9 mouse cellular contexts compared by ENCODE assay signal in genomic region chr2:25396597-25396983, GRCm38 (mm10). TPM values are rescaled to one million over a fixed set of nuclear protein-coding genes. Genes with fewer than 3 reads are reported as not detected.
DNase-seq lines count a peak whose midpoint lies in the region; ATAC-seq lines count a peak whose summit lies in the region.
"Had no signal": no experiment of that assay in that cellular context is flagged by ENCODE, and none has a peak within 500 bp of the region (broad histone marks: within the 10 kb centered on the region; RNA-seq: fewer than 3 reads in every experiment).

No protein-coding gene starts in this region.

- no peaks in the 10 kb centered on the region for H3K9me3 ChIP-seq in kidney, embryonic 14.5 days (ENCODE audit: control insufficient read depth, low read length)
- H3K9me3 ChIP-seq in liver, embryonic 12.5 days (replicated peaks), result no peaks in the 10 kb centered on the region

- peak overlapping the region; percentile 45; the same call in 1 of the 2 replicates for H3K4me3 ChIP-seq in kidney, embryonic 14.5 days (ENCODE audit: low read length)
- H3K4me3 ChIP-seq in brown adipose tissue, adult 24 weeks (ENCODE audit: insufficient read depth, low read depth, low read length), result peak overlapping the region; percentile 65
- H3K4me3 ChIP-seq in liver, embryonic 12.5 days, result peak overlapping the region; percentile 48; the same call in 1 of the 2 replicates

- no peak overlapping the region for H3K27ac ChIP-seq in kidney, embryonic 14.5 days (ENCODE audit: low read depth, low read length)
- 0 out of 2 replicates have a peak overlapping the region, but pooled peaks have one; percentile 13 for H3K27ac ChIP-seq in brown adipose tissue, adult 24 weeks (replicated peaks; ENCODE audit: low read depth, low read length)
- H3K27ac ChIP-seq in liver, embryonic 12.5 days, result no peak overlapping the region

- peaks cover 62% of the 10 kb centered on the region for H3K27me3 ChIP-seq in kidney, embryonic 14.5 days (ENCODE audit: control insufficient read depth, insufficient read depth, low read length)
- peaks cover 99% of the 10 kb centered on the region for H3K27me3 ChIP-seq in liver, embryonic 12.5 days (replicated peaks)

- no peak for ATAC-seq in kidney, embryonic 14.5 days (ENCODE audit: low FRiP score, low TSS enrichment)
- no peak for ATAC-seq in liver, embryonic 12.5 days
- ATAC-seq in erythroid progenitor cell, adult 5-6 weeks (replicated peaks; ENCODE audit: low FRiP score, poor library complexity, severe bottlenecking), result no peak

- no peak overlapping the region for H3K9ac ChIP-seq in kidney, embryonic 14.5 days (ENCODE audit: low read depth, low read length)
- H3K9ac ChIP-seq in liver, embryonic 12.5 days, result no peak overlapping the region

- peak overlapping the region; percentile 71 for H3K4me2 ChIP-seq in kidney, embryonic 14.5 days (replicated peaks; ENCODE audit: low read depth, low read length)
- peak overlapping the region; percentile 70 for H3K4me2 ChIP-seq in liver, embryonic 12.5 days

- H3K4me1 ChIP-seq in kidney, embryonic 14.5 days (ENCODE audit: control insufficient read depth, insufficient read depth, low read length), result peaks cover 17% of the 10 kb centered on the region; the same call in 1 of the 2 replicates
- peaks cover 4% of the 10 kb centered on the region; the same call in 1 of the 2 replicates for H3K4me1 ChIP-seq in brown adipose tissue, adult 24 weeks (ENCODE audit: control insufficient read depth, insufficient read depth, insufficient read length, low read length)
- peaks cover 17% of the 10 kb centered on the region for H3K4me1 ChIP-seq in liver, embryonic 12.5 days

- DNase-seq in kidney, adult 8-10 months, result no peak
- peak; percentile 47 for DNase-seq in gastrocnemius, postnatal 25 days
- DNase-seq in B cell, adult 2 months, result no peak
- no peak for DNase-seq in frontal cortex, postnatal 10 days (ENCODE audit: low spot score in 2 of 2)

- H3K36me3 ChIP-seq in kidney, embryonic 14.5 days (ENCODE audit: control insufficient read depth, insufficient read depth, low read length), result no peaks in the 10 kb centered on the region
- no peaks in the 10 kb centered on the region for H3K36me3 ChIP-seq in liver, embryonic 12.5 days

- 27% methylated on average over 3 of the region's 3 CpGs for WGBS in kidney, embryonic 14.5 days
- 26% methylated on average over 3 of the region's 3 CpGs for WGBS in liver, embryonic 12.5 days (ENCODE audit: insufficient replicate concordance)

RNA-seq across cellular contexts. Expression of gene Entpd2, which starts 0.9 kb away (rescaled TPM):
- polyA plus RNA-seq in kidney, embryonic 14.5 days (2014; fragmentation: Nextera tagmentation; extraction: Ambion mirVana), result 2.0 and 2.7 TPM in 2 replicates
- 11.3 and 18.4 TPM in 2 replicates for polyA plus RNA-seq in brown adipose tissue, adult 24 weeks (2012; ENCODE audit: insufficient read depth, insufficient read length, missing spikeins)
- total RNA-seq in gastrocnemius, postnatal 25 days (2021), result 1 to 10 TPM; 9.1 to 9.4 TPM
- polyA plus RNA-seq in liver, embryonic 12.5 days (2016; fragmentation: Nextera tagmentation; extraction: Ambion mirVana), result 0.13 and 0.19 TPM in 2 replicates
- total RNA-seq in erythroid progenitor cell, adult 5-6 weeks (2015; ENCODE audit: low replicate concordance), result not detected in 2 replicates
- not detected in 2 replicates for total RNA-seq in erythroid progenitor cell, adult 5-6 weeks (2017; ENCODE audit: low replicate concordance)

RNA-seq across cellular contexts. Expression of gene Npdc1, which starts 2.6 kb away (rescaled TPM):
- 32.8 and 34.0 TPM in 2 replicates for polyA plus RNA-seq in kidney, embryonic 14.5 days (2014; fragmentation: Nextera tagmentation; extraction: Ambion mirVana)
- polyA plus RNA-seq in brown adipose tissue, adult 24 weeks (2012; ENCODE audit: insufficient read depth, insufficient read length, missing spikeins), result 32.5 and 41.5 TPM in 2 replicates
- total RNA-seq in gastrocnemius, postnatal 25 days (2021), result 10 to 100 TPM; 15.0 to 25.1 TPM
- polyA plus RNA-seq in liver, embryonic 12.5 days (2016; fragmentation: Nextera tagmentation; extraction: Ambion mirVana), result 5.3 and 5.6 TPM in 2 replicates
- total RNA-seq in erythroid progenitor cell, adult 5-6 weeks (2015; ENCODE audit: low replicate concordance), result not detected in 2 replicates
- total RNA-seq in erythroid progenitor cell, adult 5-6 weeks (2017; ENCODE audit: low replicate concordance), result not detected in 2 replicates

RNA-seq across cellular contexts. Expression of gene Sapcd2, which starts 24.5 kb away (rescaled TPM):
- polyA plus RNA-seq in kidney, embryonic 14.5 days (2014; fragmentation: Nextera tagmentation; extraction: Ambion mirVana), result 45.1 and 47.2 TPM in 2 replicates
- polyA plus RNA-seq in brown adipose tissue, adult 24 weeks (2012; ENCODE audit: insufficient read depth, insufficient read length, missing spikeins), result not detected in 2 replicates
- total RNA-seq in gastrocnemius, postnatal 25 days (2021), result under 1 TPM; 0.19 to 0.33 TPM
- 34.6 and 38.0 TPM in 2 replicates for polyA plus RNA-seq in liver, embryonic 12.5 days (2016; fragmentation: Nextera tagmentation; extraction: Ambion mirVana)
- 5.9 and 10.1 TPM in 2 replicates for total RNA-seq in erythroid progenitor cell, adult 5-6 weeks (2015; ENCODE audit: low replicate concordance)
- total RNA-seq in erythroid progenitor cell, adult 5-6 weeks (2017; ENCODE audit: low replicate concordance), result 7.8 and 9.6 TPM in 2 replicates

RNA-seq across cellular contexts. Expression of gene Fut7, which starts 26.5 kb away (rescaled TPM):
- not detected in 2 replicates for polyA plus RNA-seq in kidney, embryonic 14.5 days (2014; fragmentation: Nextera tagmentation; extraction: Ambion mirVana)
- not detected in 2 replicates for polyA plus RNA-seq in brown adipose tissue, adult 24 weeks (2012; ENCODE audit: insufficient read depth, insufficient read length, missing spikeins)
- total RNA-seq in gastrocnemius, postnatal 25 days (2021), result not detected
- 0.31 and 0.54 TPM in 2 replicates for polyA plus RNA-seq in liver, embryonic 12.5 days (2016; fragmentation: Nextera tagmentation; extraction: Ambion mirVana)
- 4.3 TPM in 1 of 2 replicates, not detected in the other for total RNA-seq in erythroid progenitor cell, adult 5-6 weeks (2015; ENCODE audit: low replicate concordance)
- 0.77 TPM in 1 of 2 replicates, not detected in the other for total RNA-seq in erythroid progenitor cell, adult 5-6 weeks (2017; ENCODE audit: low replicate concordance)
- total RNA-seq: gastrocnemius, postnatal 36 days had no signal

RNA-seq across cellular contexts. Expression of gene Uap1l1, which starts 31.1 kb away (rescaled TPM):
- 19.3 and 25.0 TPM in 2 replicates for polyA plus RNA-seq in kidney, embryonic 14.5 days (2014; fragmentation: Nextera tagmentation; extraction: Ambion mirVana)
- polyA plus RNA-seq in brown adipose tissue, adult 24 weeks (2012; ENCODE audit: insufficient read depth, insufficient read length, missing spikeins), result 6.1 and 9.1 TPM in 2 replicates
- 1 to 10 TPM; 2.8 to 4.6 TPM for total RNA-seq in gastrocnemius, postnatal 25 days (2021)
- polyA plus RNA-seq in liver, embryonic 12.5 days (2016; fragmentation: Nextera tagmentation; extraction: Ambion mirVana), result 13.5 and 14.0 TPM in 2 replicates
- 8.8 and 13.3 TPM in 2 replicates for total RNA-seq in erythroid progenitor cell, adult 5-6 weeks (2015; ENCODE audit: low replicate concordance)
- total RNA-seq in erythroid progenitor cell, adult 5-6 weeks (2017; ENCODE audit: low replicate concordance), result 0.30 and 2.7 TPM in 2 replicates

Comparison
In these comparisons a context has a peak if more than half of its experiments do, and no peak if none do; other contexts are left out.
1. RNA of gene Sapcd2, which starts 24.5 kb away (polyA plus RNA-seq): 45.1 to 47.2 TPM in kidney, embryonic 14.5 days and 34.6 to 38.0 TPM in liver, embryonic 12.5 days; not detected in brown adipose tissue, adult 24 weeks; every median in the first group is over 10 times any median in the second.
2. Peak in every context shown above with its lines, with median percentiles within 50 percentile points of each other: H3K4me3 ChIP-seq.